Mouse (Mus musculus) stomach, postnatal 0 days (tissue): ENCODE measurements around the gene Galnt2. TPM values are rescaled to one million over a fixed set of nuclear protein-coding genes. Genes with fewer than 3 reads are reported as not detected.

Experiments
- ATAC-seq: fragments of 200-750 bp; cut with Nextera tagmentation; 2 replicates; pipeline ENCODE4 v1.8.0; 2017; ENCODE audit not compliant: low FRiP score, low TSS enrichment
- DNase-seq: peaks from one replicate; pipeline ENCODE4 v3.0.0-alpha.2; 2016; ENCODE audit warnings: low spot score
- H3K27ac ChIP-seq: fragments of 300-500 bp; sonication (generic); replicated peaks from 2 replicates; pipeline ENCODE4 v1.5.1; 2014; ENCODE audit warnings: mild to moderate bottlenecking, control low read depth
- H3K27me3 ChIP-seq: fragments of 300-500 bp; sonication (generic); 2 replicates; pipeline ENCODE4 v1.6.1; 2014; ENCODE audit warnings: low read length; ENCODE audit not compliant: control insufficient read depth, insufficient read depth
- H3K36me3 ChIP-seq: fragments of 300-500 bp; sonication (generic); 2 replicates; pipeline ENCODE4 v1.6.1; 2014; ENCODE audit warnings: low read length, mixed read lengths; ENCODE audit not compliant: control insufficient read depth, insufficient read depth
- H3K4me1 ChIP-seq: fragments of 300-500 bp; sonication (generic); replicated peaks from 2 replicates; pipeline ENCODE4 v1.6.1; 2014; ENCODE audit warnings: antibody characterized with exemption; ENCODE audit not compliant: control insufficient read depth, insufficient read depth
- H3K4me2 ChIP-seq: fragments of 300-500 bp; sonication (generic); replicated peaks from 2 replicates; pipeline ENCODE4 v1.6.1; 2014; ENCODE audit warnings: low read depth, mild to moderate bottlenecking, control low read depth, moderate library complexity
- H3K4me3 ChIP-seq: fragments of 300-500 bp; sonication (generic); 2 replicates; pipeline ENCODE4 v1.5.1; 2014; ENCODE audit warnings: low read depth, low read length, control low read depth
- H3K9ac ChIP-seq: fragments of 300-500 bp; sonication (generic); 2 replicates; pipeline ENCODE4 v1.6.1; 2014; ENCODE audit warnings: mild to moderate bottlenecking, low read length, control low read depth, mixed read lengths
- H3K9me3 ChIP-seq: fragments of 300-500 bp; sonication (generic); 2 replicates; pipeline ENCODE4 v1.6.1; 2016; ENCODE audit warnings: low read length; ENCODE audit not compliant: control insufficient read depth
- CTCF ChIP-seq: IDR thresholded peaks from 2 replicates; pipeline ENCODE4 v1.5.1; 2016; ENCODE audit warnings: antibody characterized with exemption, low read depth, mild to moderate bottlenecking, moderate library complexity
- EP300 ChIP-seq: optimal IDR thresholded peaks from 2 replicates; pipeline ENCODE3; 2016; ENCODE audit warnings: antibody characterized with exemption
- WGBS: fragments of 180-500 bp; shearing (Covaris S2); extraction: QIAGEN DNeasy Blood & Tissue Kit; methylation state at CpG from one replicate; pipeline ENCODE4 v1.1.7; 2014; 5-methylcytosine and 5-hydroxymethylcytosine counted together
- polyA plus RNA-seq: library from polyadenylated mRNA; unstranded; fragments of >200 nt; fragmentation: Nextera tagmentation; extraction: Ambion mirVana; gene quantifications from 2 replicates; pipeline ENCODE4 v1.2.1, GENCODE M21; 2015

Gene Galnt2
- polyA plus RNA-seq, 1 experiment from 2014 or later = 48.6 TPM

GRCm38 (mm10) chr8:124235536-124235935 lies 4.3 kb downstream of the Galnt2 start:
- H3K9me3 ChIP-seq = no peaks in the 10 kb centered on the region
- no peak overlapping the region for H3K4me2 ChIP-seq
- H3K27ac ChIP-seq = no peak overlapping the region
- no peaks in the 10 kb centered on the region for H3K27me3 ChIP-seq
- DNase-seq (no peak), ATAC-seq (no peak)
- WGBS = 88% methylated on average over 4 of the region's 4 CpGs
- no peak overlapping the region for H3K4me3 ChIP-seq
- no peak overlapping the region for H3K9ac ChIP-seq
- TF ChIP-seq EP300 (no peak), CTCF (no peak)
- no peaks in the 10 kb centered on the region for H3K36me3 ChIP-seq
- 0 out of 2 replicates have a peak, but pooled peaks cover 5% of the 10 kb centered on the region for H3K4me1 ChIP-seq

GRCm38 (mm10) chr8:124239350-124239749 lies 8.2 kb downstream of the Galnt2 start:
- Histone ChIP-seq H3K9ac (no peak overlapping the region), H3K36me3 (no peaks in the 10 kb centered on the region), H3K4me3 (no peak overlapping the region), H3K27ac (no peak overlapping the region), H3K27me3 (no peaks in the 10 kb centered on the region), H3K4me2 (no peak overlapping the region), H3K4me1 (no peaks in the 10 kb centered on the region), H3K9me3 (no peaks in the 10 kb centered on the region)
- ATAC-seq (no peak), DNase-seq (no peak)
- WGBS = 71% methylated on average over 6 of the region's 6 CpGs
- TF ChIP-seq EP300 (no peak), CTCF (no peak)

- no peak overlapping the region; the same call in 1 of the 2 replicates for H3K9ac ChIP-seq
- no peak overlapping the region for H3K4me2 ChIP-seq
- TF ChIP-seq EP300 = no peak
- TF ChIP-seq CTCF = no peak
- no peak for ATAC-seq
- H3K4me3 ChIP-seq = no peak overlapping the region
- no peaks in the 10 kb centered on the region for H3K36me3 ChIP-seq
- 42% methylated on average over 8 of the region's 8 CpGs for WGBS
- no peaks in the 10 kb centered on the region for H3K9me3 ChIP-seq
- no peaks in the 10 kb centered on the region for H3K27me3 ChIP-seq
- no peak for DNase-seq
- H3K4me1 ChIP-seq = no peaks in the 10 kb centered on the region
- H3K27ac ChIP-seq = no peak overlapping the region; the same call in 1 of the 2 replicates
Observed at GRCm38 (mm10) chr8:124240932-124241331, 9.7 kb downstream of the Galnt2 start.

- ATAC-seq (peak; percentile 34; the same call in 1 of the 2 replicates), DNase-seq (no peak)
- 45% methylated on average over 6 of the region's 6 CpGs for WGBS
- no peaks in the 10 kb centered on the region for H3K36me3 ChIP-seq
- H3K4me1 ChIP-seq = no peaks in the 10 kb centered on the region
- no peak overlapping the region for H3K9ac ChIP-seq
- no peak for TF ChIP-seq CTCF
- TF ChIP-seq EP300 = no peak
- no peaks in the 10 kb centered on the region for H3K9me3 ChIP-seq
- H3K4me3 ChIP-seq = no peak overlapping the region
- H3K4me2 ChIP-seq = no peak overlapping the region
- H3K27me3 ChIP-seq = no peaks in the 10 kb centered on the region
- H3K27ac ChIP-seq = no peak overlapping the region
Observed at GRCm38 (mm10) chr8:124242208-124242607, 11.0 kb downstream of the Galnt2 start.

DNA sequence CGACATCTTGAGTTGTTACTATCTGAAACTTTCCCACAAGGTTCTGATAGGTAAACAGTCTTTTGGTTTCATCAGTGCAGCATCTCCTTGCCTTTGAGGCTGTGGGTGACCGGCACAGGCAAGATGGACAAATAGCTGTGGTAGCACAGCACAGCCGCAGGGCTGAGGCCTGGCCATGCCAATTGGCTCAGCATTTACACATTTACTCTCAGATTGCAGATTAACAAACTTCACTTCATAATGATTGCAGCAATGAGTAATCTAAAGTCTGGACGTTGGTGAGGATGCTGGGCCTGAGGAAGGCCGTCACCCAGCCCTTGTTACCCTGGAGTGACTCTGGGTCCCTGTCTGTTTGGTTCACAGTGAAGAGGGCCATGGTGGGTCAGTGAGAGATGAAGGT lies 11.7 kb downstream of the Galnt2 start:
- ATAC-seq (no peak), DNase-seq (no peak)
- Histone ChIP-seq H3K27me3 (no peaks in the 10 kb centered on the region), H3K9ac (no peak overlapping the region), H3K36me3 (no peaks in the 10 kb centered on the region), H3K9me3 (no peaks in the 10 kb centered on the region), H3K27ac (no peak overlapping the region), H3K4me3 (no peak overlapping the region), H3K4me2 (no peak overlapping the region), H3K4me1 (no peaks in the 10 kb centered on the region)
- TF ChIP-seq CTCF = no peak
- 90% methylated on average over 5 of the region's 5 CpGs for WGBS

- Histone ChIP-seq H3K4me3 (no peak overlapping the region), H3K27ac (no peak overlapping the region), H3K36me3 (no peaks in the 10 kb centered on the region), H3K9me3 (no peaks in the 10 kb centered on the region), H3K27me3 (no peaks in the 10 kb centered on the region), H3K9ac (no peak overlapping the region), H3K4me1 (peaks cover 13% of the 10 kb centered on the region; the same call in 1 of the 2 replicates), H3K4me2 (no peak overlapping the region)
- no peak for TF ChIP-seq EP300
- TF ChIP-seq CTCF = no peak
- 73% methylated on average over 6 of the region's 6 CpGs for WGBS
- no peak for ATAC-seq
- DNase-seq = no peak
Observed at GRCm38 (mm10) chr8:124247581-124247980, 16.4 kb downstream of the Galnt2 start.
